Mouse (Mus musculus): ENCODE data around the gene Cacna1d.

GRCm38 (mm10) chr14:30222101-30222500 lies 269.2 kb downstream of the Cacna1d start:
- TF ChIP-seq CTCF (IDR thresholded peaks at IDR 0.05; ENCODE audit: low read depth) (no peak), EP300 (optimal IDR thresholded peaks at IDR 0.05) (no peak)

Measured in stomach, postnatal 0 days (tissue).